Mouse (Mus musculus) kidney, adult 2 months (tissue): ENCODE data around the gene Acad9.

Source experiments
- CTCF ChIP-seq: fragments of 200-500 bp; conservative IDR thresholded peaks from 2 replicates; pipeline ENCODE4 v1.5.1; 2011; ENCODE audit warnings: low read depth, mild to moderate bottlenecking, control low read depth, low read length, moderate library complexity, mixed read lengths; ENCODE audit not compliant: insufficient read depth, insufficient read length
- POLR2A ChIP-seq: fragments of 200-500 bp; IDR thresholded peaks from one replicate; pipeline ENCODE4 v1.6.1; 2011; ENCODE audit warnings: low read depth, low read length, control low read depth

- TF ChIP-seq CTCF (no peak; the same call in 1 of the 2 replicates), POLR2A (no peak)
Measured at GRCm38 (mm10) chr3:36079886-36080285, 14.1 kb downstream of the Acad9 start.
